Mouse (Mus musculus) ovary, postnatal 36 days (tissue): Measurements from ENCODE around the gene Rgs18.

Experiments
- DNase-seq: peaks from one replicate; pipeline ENCODE4 v3.0.0; 2022; ENCODE audit warnings: low spot score, mixed read lengths

Gene Rgs18

GRCm38 (mm10) chr1:144775331-144775730 is at the start of gene Rgs18:
Gene Rgs18 (minus strand): TSS chr1:144775435.
- no peak for DNase-seq

- no peak for DNase-seq
Observed at GRCm38 (mm10) chr1:144774394-144774793, 841 bp downstream of the Rgs18 start.

GRCm38 (mm10) chr1:144766218-144766617 is 9.0 kb downstream of the Rgs18 start:
- DNase-seq = no peak

GRCm38 (mm10) chr1:144760792-144761191 is 14.4 kb downstream of the Rgs18 start:
- no peak for DNase-seq

GRCm38 (mm10) chr1:144750763-144751162 is 24.5 kb downstream of the Rgs18 start:
- DNase-seq = no peak

GRCm38 (mm10) chr1:144746182-144746581 is 29.1 kb downstream of the Rgs18 start:
- DNase-seq = no peak

GRCm38 (mm10) chr1:144737739-144738138 is 37.5 kb downstream of the Rgs18 start:
- DNase-seq = no peak

GRCm38 (mm10) chr1:144720736-144721135 is 54.5 kb downstream of the Rgs18 start:
- no peak for DNase-seq

GRCm38 (mm10) chr1:144704373-144704772 is 70.9 kb downstream of the Rgs18 start:
- no peak for DNase-seq
